Comparison of ENCODE assay signal across 9 mouse cellular contexts in the genomic region with DNA sequence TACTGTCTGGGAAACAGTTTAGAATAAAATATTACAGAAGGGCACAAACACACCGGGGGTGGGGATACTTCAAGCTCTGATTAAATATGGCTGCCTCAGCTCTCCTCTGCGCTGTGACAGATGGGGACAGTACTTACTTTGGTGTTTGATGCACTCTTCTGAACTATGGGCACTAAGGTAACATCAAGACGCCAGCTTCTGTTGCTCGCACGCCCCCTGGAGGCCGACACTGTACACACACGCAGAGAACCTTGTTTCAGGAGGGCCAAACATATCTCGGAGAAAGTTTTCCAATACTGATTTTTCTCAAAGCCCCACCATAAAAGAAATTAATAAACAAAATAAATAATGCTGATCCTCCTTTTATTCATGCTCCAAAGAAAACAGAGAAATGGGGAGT.
DNase-seq lines count a peak whose midpoint lies in the region; ATAC-seq lines count a peak whose summit lies in the region.
"Had no signal": no experiment of that assay in that cellular context is flagged by ENCODE, and none has a peak within 500 bp of the region (broad histone marks: within the 10 kb centered on the region; RNA-seq: fewer than 3 reads in every experiment).

No protein-coding gene starts in this region.

- no peak overlapping the region for H3K4me3 ChIP-seq in liver, embryonic 11.5 days (ENCODE audit: low read depth, low read length)
- H3K4me3 ChIP-seq: limb, embryonic 12.5 days had no signal

- 28% methylated on average over 8 of the region's 8 CpGs for WGBS in liver, embryonic 11.5 days

- H3K4me1 ChIP-seq in liver, embryonic 11.5 days (replicated peaks; ENCODE audit: control insufficient read depth, insufficient read depth, low read length), result no peaks in the 10 kb centered on the region

- no peaks in the 10 kb centered on the region for H3K9me3 ChIP-seq in liver, embryonic 11.5 days (ENCODE audit: control insufficient read depth, low read length)
- H3K9me3 ChIP-seq: limb, embryonic 12.5 days had no signal

- no peak for ATAC-seq in liver, embryonic 11.5 days (replicated peaks; ENCODE audit: low FRiP score)

- no peak overlapping the region for H3K4me2 ChIP-seq in liver, embryonic 11.5 days
- H3K4me2 ChIP-seq: limb, embryonic 12.5 days had no signal

- H3K36me3 ChIP-seq in liver, embryonic 11.5 days (ENCODE audit: control insufficient read depth, insufficient read depth, low read length), result no peaks in the 10 kb centered on the region
- H3K36me3 ChIP-seq: limb, embryonic 12.5 days had no signal

- H3K27me3 ChIP-seq in liver, embryonic 11.5 days (replicated peaks; ENCODE audit: control insufficient read depth, insufficient read depth, low read length), result no peaks in the 10 kb centered on the region
- H3K27me3 ChIP-seq: limb, embryonic 12.5 days had no signal

- H3K27ac ChIP-seq in liver, embryonic 11.5 days (ENCODE audit: low read depth, low read length), result no peak overlapping the region
- H3K27ac ChIP-seq: limb, embryonic 12.5 days had no signal

- no peak overlapping the region for H3K9ac ChIP-seq in liver, embryonic 11.5 days (ENCODE audit: low read depth, low read length)
- H3K9ac ChIP-seq: limb, embryonic 12.5 days had no signal

- peak; percentile 4 for DNase-seq in cerebellum, adult 8-10 months
- no peak for DNase-seq in cerebellum, adult 11-12 months
- peak; percentile 26 for DNase-seq in liver
- DNase-seq in liver, embryonic 11.5 days (ENCODE audit: low spot score), result no peak
- peak; percentile 55 for DNase-seq in adrenal gland, postnatal 14 days
- peak; percentile 51 for DNase-seq in kidney, postnatal 10 days
- peak; percentile 41 for DNase-seq in thymus, postnatal 14 days
- no peak for DNase-seq in spleen, postnatal 4 days (ENCODE audit: low spot score in 2 of 2)

Comparison
In these comparisons a context has a peak if more than half of its experiments do, and no peak if none do; other contexts are left out.
1. DNase-seq: peak in cerebellum, adult 8-10 months (single experiment), liver (single experiment), adrenal gland, postnatal 14 days (single experiment), kidney, postnatal 10 days (single experiment) and thymus, postnatal 14 days (single experiment); none in cerebellum, adult 11-12 months (single experiment), liver, embryonic 11.5 days (single experiment) and spleen, postnatal 4 days (0 of 2).